15 mouse cellular contexts compared by ENCODE assay signal in genomic region chr1:92730576-92730975, GRCm38 (mm10).
DNase-seq lines count a peak whose midpoint lies in the region; ATAC-seq and TF ChIP-seq lines count a peak whose summit lies in the region.
"Had no signal": no experiment of that assay in that cellular context is flagged by ENCODE, and none has a peak within 500 bp of the region (broad histone marks: within the 10 kb centered on the region; RNA-seq: fewer than 3 reads in every experiment).

No protein-coding gene starts in this region.

- H3K27me3 ChIP-seq in limb, embryonic 13.5 days: no peaks in the 10 kb centered on the region
- no peaks in the 10 kb centered on the region for H3K27me3 ChIP-seq in limb, embryonic 10.5 days (ENCODE audit: low read depth, poor library complexity, severe bottlenecking)
- H3K27me3 ChIP-seq: embryonic facial prominence, embryonic 15.5 days; intestine, embryonic 15.5 days; midbrain, embryonic 15.5 days had no signal

- 60% methylated on average over 6 of the region's 6 CpGs for WGBS in limb, embryonic 13.5 days
- 85% methylated on average over 6 of the region's 6 CpGs for whole genome bisulfite sequencing in limb, embryonic 10.5 days

- no peak overlapping the region for H3K4me2 ChIP-seq in limb, embryonic 13.5 days (replicated peaks)
- H3K4me2 ChIP-seq: embryonic facial prominence, embryonic 15.5 days; intestine, embryonic 15.5 days; liver, embryonic 11.5 days; lung, embryonic 14.5 days; midbrain, embryonic 15.5 days had no signal

- H3K9me3 ChIP-seq in limb, embryonic 13.5 days: no peaks in the 10 kb centered on the region
- H3K9me3 ChIP-seq in limb, embryonic 10.5 days (replicated peaks): no peaks in the 10 kb centered on the region
- H3K9me3 ChIP-seq: embryonic facial prominence, embryonic 15.5 days; intestine, embryonic 15.5 days; midbrain, embryonic 15.5 days had no signal

- H3K9ac ChIP-seq in limb, embryonic 13.5 days: 0 out of 2 replicates have a peak overlapping the region, but pooled peaks have one; percentile 9
- H3K9ac ChIP-seq: embryonic facial prominence, embryonic 15.5 days; intestine, embryonic 15.5 days; lung, embryonic 14.5 days; midbrain, embryonic 15.5 days had no signal

- peaks cover 6% of the 10 kb centered on the region; the same call in 1 of the 2 replicates for H3K4me1 ChIP-seq in limb, embryonic 13.5 days
- H3K4me1 ChIP-seq in limb, embryonic 10.5 days: no peaks in the 10 kb centered on the region
- H3K4me1 ChIP-seq: intestine, embryonic 15.5 days had no signal

- no peaks in the 10 kb centered on the region for H3K36me3 ChIP-seq in limb, embryonic 13.5 days
- H3K36me3 ChIP-seq in limb, embryonic 10.5 days: no peaks in the 10 kb centered on the region
- H3K36me3 ChIP-seq: embryonic facial prominence, embryonic 15.5 days; intestine, embryonic 15.5 days; midbrain, embryonic 15.5 days had no signal

- DNase-seq in cerebellum, postnatal 25 days: peak; percentile 33 to 37
- DNase-seq in cerebellum, postnatal 36 days: no peak
- DNase-seq in limb, embryonic 10.5 days (ENCODE audit: low spot score): no peak
- DNase-seq in layer of hippocampus, adult 2 months (ENCODE audit: low spot score in 2 of 2): peak; percentile 58 to 71
- no peak for DNase-seq in right cerebral cortex, postnatal 36 days (ENCODE audit: low spot score in 2 of 2)
- DNase-seq: adrenal gland, adult 2 months; B cell, adult 2 months; lung, embryonic 14.5 days; thymus, postnatal 25 days had no signal

- ATAC-seq in limb, embryonic 13.5 days (ENCODE audit: low FRiP score, low read depth): no peak
- ATAC-seq in erythroid progenitor cell, adult 5-6 weeks (replicated peaks; ENCODE audit: low FRiP score, poor library complexity, severe bottlenecking): no peak
- ATAC-seq: intestine, embryonic 15.5 days; midbrain, embryonic 15.5 days had no signal

- H3K27ac ChIP-seq in limb, embryonic 13.5 days: no peak overlapping the region
- H3K27ac ChIP-seq in limb, embryonic 10.5 days: no peak overlapping the region
- H3K27ac ChIP-seq in layer of hippocampus, adult 2 months: peak overlapping the region; percentile 88
- H3K27ac ChIP-seq: embryonic facial prominence, embryonic 15.5 days; intestine, embryonic 15.5 days; midbrain, embryonic 15.5 days had no signal

- no peak overlapping the region for H3K4me3 ChIP-seq in limb, embryonic 13.5 days
- H3K4me3 ChIP-seq in limb, embryonic 10.5 days: no peak overlapping the region
- peak overlapping the region; percentile 45 for H3K4me3 ChIP-seq in layer of hippocampus, adult 2 months
- H3K4me3 ChIP-seq: embryonic facial prominence, embryonic 15.5 days; intestine, embryonic 15.5 days; midbrain, embryonic 15.5 days had no signal

- TF ChIP-seq CTCF in layer of hippocampus, adult 2 months (conservative IDR thresholded peaks at IDR 0.05): no peak

Comparison
In these comparisons a context has a peak if more than half of its experiments do, and no peak if none do; other contexts are left out.
1. DNase-seq: peak in cerebellum, postnatal 25 days (2 of 2) and layer of hippocampus, adult 2 months (2 of 2); none in cerebellum, postnatal 36 days (0 of 2), limb, embryonic 10.5 days (single experiment) and right cerebral cortex, postnatal 36 days (0 of 2).